Mouse (Mus musculus): ENCODE measurements around the gene Arxes1. TPM values are rescaled to one million over a fixed set of nuclear protein-coding genes. Genes with fewer than 3 reads are reported as not detected.
A peak's percentile ranks its signal among the peaks of the same experiment; 100 is the strongest.
"Not testable (repeated sequence)": the region's sequence is repeated elsewhere in the genome, so short reads cannot be mapped to it uniquely, and the experiment has no call there.

The Arxes1 gene
- polyA plus RNA-seq (2016; fragmentation: Nextera tagmentation; extraction: Ambion mirVana), result 55.4 and 61.5 TPM in 2 replicates

DNA sequence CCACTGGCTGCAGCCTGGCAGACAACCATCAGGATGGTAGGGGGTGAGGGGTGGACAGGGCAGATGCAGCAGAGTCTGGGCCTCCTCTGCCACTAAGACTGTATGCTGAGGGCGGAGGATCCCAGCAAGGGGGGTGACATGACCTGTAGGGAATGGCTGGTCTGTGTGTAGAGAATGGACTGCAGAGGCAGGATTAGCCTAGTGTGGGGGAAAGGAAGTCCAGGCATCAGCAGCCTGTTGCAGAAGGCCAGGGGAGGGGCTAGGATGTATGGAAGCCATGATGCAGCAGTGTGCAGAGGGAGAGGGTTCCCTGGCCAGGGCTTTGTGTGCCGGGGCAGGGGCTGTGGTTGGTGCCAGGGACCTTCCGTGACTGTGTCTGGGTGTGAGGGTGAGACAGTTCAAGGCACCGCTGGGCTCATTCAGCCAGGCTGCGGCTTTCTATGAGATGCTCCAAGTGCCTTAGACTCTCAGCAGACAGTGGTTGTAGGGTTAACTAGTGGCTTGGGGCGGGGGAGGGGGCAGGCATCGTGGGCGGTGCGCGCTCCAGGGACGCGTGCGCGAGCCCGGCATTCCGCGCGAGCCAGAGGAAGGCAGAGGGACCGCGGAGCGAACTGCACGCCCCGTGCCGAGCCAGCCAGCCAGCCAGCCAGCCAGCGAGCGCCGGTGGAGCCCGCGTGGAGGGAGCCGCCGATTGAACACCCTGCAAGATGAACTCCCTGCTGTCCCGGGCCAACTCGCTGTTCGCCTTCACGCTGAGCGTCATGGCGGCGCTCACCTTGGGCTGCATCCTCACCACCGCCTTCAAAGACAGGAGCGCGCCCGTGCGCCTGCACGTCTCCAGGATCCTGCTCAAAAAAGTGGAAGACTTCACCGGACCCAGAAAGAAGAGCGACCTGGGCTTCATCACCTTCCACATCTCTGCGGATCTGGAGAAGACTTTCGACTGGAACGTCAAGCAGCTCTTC, at the start of gene Arxes1:
TSS of gene Arxes1 (plus strand) at position 569 of the 965 bp plus-strand sequence.
- H3K4me2 ChIP-seq (replicated peaks), result peak within 1 kb of the TSS; percentile 44
- WGBS, result 17% methylated on average over 1 of the region's 49 CpGs
- H3K27ac ChIP-seq; H3K36me3 ChIP-seq; H3K9ac ChIP-seq; H3K9me3 ChIP-seq (replicated peaks); H3K4me1 ChIP-seq; H3K27me3 ChIP-seq: not testable (repeated sequence)
- H3K4me3 ChIP-seq, result peak within 1 kb of the TSS; percentile 22
- peak; percentile 95 for ATAC-seq (ENCODE audit: low FRiP score)

DNA sequence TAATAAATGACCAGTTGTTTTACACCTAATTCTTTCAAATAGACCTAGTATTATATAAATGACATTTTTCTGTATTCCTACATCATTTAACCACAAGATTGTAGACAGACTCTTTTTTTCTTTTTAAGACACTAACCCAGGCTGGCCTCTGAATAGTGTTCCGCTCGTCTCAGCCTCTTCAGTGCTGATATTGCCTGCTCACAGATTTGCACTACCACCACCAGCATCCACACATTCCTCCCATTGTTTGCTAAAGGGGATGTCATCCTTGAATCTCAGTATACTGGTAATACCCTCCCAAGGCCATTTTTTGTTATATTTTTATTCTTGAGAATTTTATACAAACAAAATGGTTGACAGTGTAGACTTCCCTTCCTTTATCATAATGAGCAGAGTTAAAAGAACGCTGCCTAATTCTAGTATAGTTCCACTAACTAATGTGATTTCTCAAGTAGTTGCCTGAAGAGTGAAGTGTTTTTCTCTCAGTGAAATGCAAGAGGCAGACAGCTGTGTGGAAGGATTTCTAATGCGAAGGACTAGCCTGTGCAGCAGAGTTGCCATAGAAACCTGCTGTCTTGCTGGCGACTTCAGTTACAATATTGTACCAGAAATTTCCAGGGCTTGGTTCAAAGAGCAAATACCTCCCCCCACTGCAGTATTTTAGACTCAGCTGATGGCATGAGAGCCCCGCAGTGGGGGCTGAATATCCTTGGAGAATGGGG, 48.5 kb upstream of the Arxes1 start:
- WGBS, result 56% methylated on average over 6 of the region's 6 CpGs
- H3K9me3 ChIP-seq (replicated peaks), result no peaks in the 10 kb centered on the region
- H3K9ac ChIP-seq, result no peak overlapping the region
- no peak overlapping the region for H3K4me3 ChIP-seq
- H3K4me2 ChIP-seq (replicated peaks), result no peak overlapping the region
- no peak overlapping the region for H3K27ac ChIP-seq
- H3K27me3 ChIP-seq, result no peaks in the 10 kb centered on the region
- no peaks in the 10 kb centered on the region for H3K4me1 ChIP-seq
- no peaks in the 10 kb centered on the region for H3K36me3 ChIP-seq
- ATAC-seq (ENCODE audit: low FRiP score), result no peak

DNA sequence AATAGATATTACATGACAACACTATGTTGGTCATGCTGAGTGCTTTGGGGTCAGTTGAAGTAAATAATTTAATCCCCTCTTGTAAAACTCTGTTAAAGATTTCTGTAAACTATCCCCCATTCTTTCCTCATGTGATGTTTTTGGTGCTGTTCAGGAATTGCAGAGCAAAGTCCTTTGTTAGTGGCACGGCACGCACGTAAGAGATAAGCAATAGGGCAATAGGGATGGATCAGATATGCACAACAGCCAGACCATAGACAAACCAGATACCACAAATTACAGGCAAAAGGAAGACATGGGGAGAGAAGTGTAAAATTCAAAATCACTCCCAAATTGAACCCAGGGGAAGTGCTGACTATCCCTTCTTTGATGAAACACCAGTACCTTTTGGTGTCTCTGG, 46.9 kb upstream of the Arxes1 start:
- H3K9ac ChIP-seq, result no peak overlapping the region
- WGBS, result 95% methylated on average over 3 of the region's 3 CpGs
- H3K4me1 ChIP-seq, result no peaks in the 10 kb centered on the region
- H3K36me3 ChIP-seq, result no peaks in the 10 kb centered on the region
- H3K27me3 ChIP-seq, result no peaks in the 10 kb centered on the region
- no peak for ATAC-seq (ENCODE audit: low FRiP score)
- H3K4me2 ChIP-seq (replicated peaks), result no peak overlapping the region
- no peak overlapping the region for H3K27ac ChIP-seq
- H3K9me3 ChIP-seq (replicated peaks), result no peaks in the 10 kb centered on the region
- H3K4me3 ChIP-seq, result no peak overlapping the region

DNA sequence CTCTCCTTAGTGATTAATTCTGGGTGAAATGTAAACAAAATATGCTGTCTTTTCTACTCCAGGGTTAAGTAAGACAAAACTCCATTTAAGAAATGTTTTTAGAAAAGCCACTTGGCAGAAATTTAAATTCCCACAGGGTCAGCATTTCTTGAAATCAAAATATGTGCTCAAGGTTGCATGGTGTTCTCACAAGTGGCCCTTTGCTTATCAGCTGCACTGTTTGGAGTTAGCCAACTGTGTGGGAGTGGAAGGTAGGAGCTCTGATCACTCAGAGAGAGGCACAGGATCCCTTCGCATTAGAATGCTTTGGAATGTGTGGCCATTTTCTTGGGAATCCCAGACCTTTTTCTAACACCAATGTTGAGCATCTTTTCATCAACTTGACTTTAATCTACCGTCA, 42.5 kb upstream of the Arxes1 start:
- no peak overlapping the region for H3K4me3 ChIP-seq
- H3K9ac ChIP-seq, result no peak overlapping the region
- no peaks in the 10 kb centered on the region for H3K9me3 ChIP-seq (replicated peaks)
- no peak overlapping the region for H3K27ac ChIP-seq
- H3K36me3 ChIP-seq, result no peaks in the 10 kb centered on the region
- WGBS, result 75% methylated on average over 2 of the region's 2 CpGs
- ATAC-seq (ENCODE audit: low FRiP score), result no peak
- no peaks in the 10 kb centered on the region for H3K4me1 ChIP-seq
- H3K4me2 ChIP-seq (replicated peaks), result no peak overlapping the region
- no peaks in the 10 kb centered on the region for H3K27me3 ChIP-seq

DNA sequence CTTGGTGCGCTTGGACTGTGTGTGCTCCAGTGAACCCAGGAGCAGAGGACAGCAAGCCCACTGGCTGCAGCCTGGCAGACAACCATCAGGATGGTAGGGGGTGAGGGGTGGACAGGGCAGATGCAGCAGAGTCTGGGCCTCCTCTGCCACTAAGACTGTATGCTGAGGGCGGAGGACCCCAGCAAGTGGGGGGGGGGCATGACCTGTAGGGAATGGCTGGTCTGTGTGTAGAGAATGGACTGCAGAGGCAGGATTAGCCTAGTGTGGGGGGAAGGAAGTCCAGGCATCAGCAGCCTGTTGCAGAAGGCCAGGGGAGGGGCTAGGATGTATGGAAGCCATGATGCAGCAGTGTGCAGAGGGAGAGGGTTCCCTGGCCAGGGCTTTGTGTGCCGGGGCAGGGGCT, 40.0 kb upstream of the Arxes1 start:
- not testable (repeated sequence) for H3K36me3 ChIP-seq; H3K27ac ChIP-seq; H3K9me3 ChIP-seq (replicated peaks); H3K9ac ChIP-seq; H3K4me3 ChIP-seq; H3K4me1 ChIP-seq; H3K27me3 ChIP-seq
- 0 out of 2 replicates have a peak overlapping the region, but pooled peaks have one; percentile 17 for H3K4me2 ChIP-seq (replicated peaks)
- peak; percentile 96 for ATAC-seq (ENCODE audit: low FRiP score)
- 31% methylated on average over 2 of the region's 3 CpGs for WGBS

DNA sequence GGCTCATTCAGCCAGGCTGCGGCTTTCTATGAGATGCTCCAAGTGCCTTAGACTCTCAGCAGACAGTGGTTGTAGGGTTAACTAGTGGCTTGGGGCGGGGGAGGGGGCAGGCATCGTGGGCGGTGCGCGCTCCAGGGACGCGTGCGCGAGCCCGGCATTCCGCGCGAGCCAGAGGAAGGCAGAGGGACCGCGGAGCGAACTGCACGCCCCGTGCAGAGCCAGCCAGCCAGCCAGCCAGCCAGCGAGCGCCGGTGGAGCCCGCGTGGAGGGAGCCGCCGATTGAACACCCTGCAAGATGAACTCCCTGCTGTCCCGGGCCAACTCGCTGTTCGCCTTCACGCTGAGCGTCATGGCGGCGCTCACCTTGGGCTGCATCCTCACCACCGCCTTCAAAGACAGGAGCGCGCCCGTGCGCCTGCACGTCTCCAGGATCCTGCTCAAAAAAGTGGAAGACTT, 39.5 kb upstream of the Arxes1 start, which contains the start of gene Arxes2:
TSS of gene Arxes2 (plus strand) at position 161 of the 456 bp plus-strand sequence.
- WGBS, result 28% methylated on average over 10 of the region's 39 CpGs
- H3K9me3 ChIP-seq (replicated peaks); H3K27me3 ChIP-seq; H3K4me1 ChIP-seq; H3K27ac ChIP-seq; H3K36me3 ChIP-seq; H3K9ac ChIP-seq: not testable (repeated sequence)
- peak within 1 kb of the TSS; percentile 31 for H3K4me3 ChIP-seq
- ATAC-seq (ENCODE audit: low FRiP score), result peak; percentile 93
- H3K4me2 ChIP-seq (replicated peaks), result peak within 1 kb of the TSS; percentile 47

DNA sequence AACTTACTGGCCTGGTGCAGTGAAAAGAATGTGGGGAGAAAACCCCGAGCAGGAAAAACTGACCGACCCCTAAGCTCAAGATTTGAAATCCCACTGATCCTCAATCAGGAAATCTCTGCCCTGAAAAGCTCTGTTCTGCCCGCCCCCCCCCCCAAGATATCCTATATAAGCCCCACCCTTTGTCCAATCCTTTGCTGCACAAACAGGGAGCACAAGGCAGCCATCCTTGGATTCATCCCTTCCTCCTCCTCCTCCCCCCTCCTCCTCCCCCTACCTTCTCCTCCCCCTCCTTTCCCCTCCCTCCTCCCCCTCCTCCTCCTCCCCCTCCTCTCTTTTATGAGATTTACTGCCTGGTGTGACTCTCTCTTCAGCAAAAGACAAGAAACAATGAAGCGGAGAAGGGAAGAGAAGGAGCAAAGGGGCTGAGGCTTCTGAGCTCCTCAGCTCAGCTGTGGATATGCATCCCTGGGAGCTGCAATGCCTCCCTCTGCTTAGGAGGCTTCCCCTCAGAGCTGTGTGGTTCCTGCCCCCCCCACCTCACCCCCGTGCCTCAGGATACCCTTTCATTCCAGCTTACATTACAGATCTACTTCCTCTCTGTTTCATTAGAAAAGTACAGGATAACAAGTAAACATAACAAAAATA, 25.8 kb upstream of the Arxes1 start:
- WGBS, result 33% methylated on average over 4 of the region's 5 CpGs
- Histone ChIP-seq H3K27ac (no peak overlapping the region), H3K9ac (no peak overlapping the region), H3K9me3 (replicated peaks) (no peaks in the 10 kb centered on the region), H3K4me2 (replicated peaks) (no peak overlapping the region), H3K4me1 (no peaks in the 10 kb centered on the region), H3K36me3 (no peaks in the 10 kb centered on the region), H3K27me3 (peaks cover 7% of the 10 kb centered on the region; the same call in 1 of the 2 replicates), H3K4me3 (no peak overlapping the region)
- ATAC-seq (ENCODE audit: low FRiP score), result 0 out of 2 replicates have a peak, but pooled peaks have one; percentile 50

DNA sequence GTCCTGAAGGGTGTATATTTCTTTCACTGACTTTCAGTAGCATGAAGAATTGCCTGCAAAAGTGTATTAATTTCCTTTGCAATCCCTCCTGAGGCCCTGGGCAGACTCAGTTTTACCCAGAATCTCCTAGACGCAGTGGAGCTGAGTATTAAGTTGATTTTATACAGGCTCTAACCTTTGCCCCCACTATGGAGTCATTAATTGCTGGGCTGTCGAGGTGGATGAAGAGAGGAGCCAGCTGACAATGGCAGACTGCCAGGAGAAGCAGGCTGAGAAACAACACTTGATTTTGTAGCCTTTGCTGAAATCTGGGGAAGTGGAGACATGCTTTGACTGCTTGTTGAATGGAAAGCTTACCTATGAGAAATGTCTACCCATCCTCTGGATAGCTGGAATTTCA, 18.8 kb upstream of the Arxes1 start:
- Histone ChIP-seq H3K9ac (no peak overlapping the region), H3K36me3 (no peaks in the 10 kb centered on the region), H3K4me2 (replicated peaks) (no peak overlapping the region), H3K9me3 (replicated peaks) (no peaks in the 10 kb centered on the region), H3K4me3 (no peak overlapping the region), H3K27me3 (peaks cover 3% of the 10 kb centered on the region; the same call in 1 of the 2 replicates), H3K27ac (no peak overlapping the region), H3K4me1 (no peaks in the 10 kb centered on the region)
- WGBS, result 26% methylated on average over 2 of the region's 2 CpGs
- 0 out of 2 replicates have a peak, but pooled peaks have one; percentile 32 for ATAC-seq (ENCODE audit: low FRiP score)

DNA sequence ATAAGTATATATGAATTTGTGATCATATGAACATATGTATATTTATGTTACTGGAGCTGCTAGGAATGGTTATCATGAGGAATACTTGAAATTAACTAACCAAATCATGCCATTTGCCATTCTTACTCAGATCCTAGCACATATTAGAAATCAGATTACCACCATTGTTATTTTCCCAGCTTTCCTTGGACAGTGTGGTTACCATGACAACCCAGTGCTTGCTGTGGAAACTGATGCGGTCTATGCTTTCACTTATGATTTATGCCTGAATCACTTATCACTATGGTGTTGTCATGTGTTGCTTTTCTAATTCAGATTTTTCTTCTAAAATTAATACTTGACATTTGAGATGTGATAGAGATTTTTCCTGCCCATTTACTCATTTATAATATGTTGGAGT, 2.8 kb upstream of the Arxes1 start:
- Histone ChIP-seq H3K27me3 (no peaks in the 10 kb centered on the region), H3K9ac (no peak overlapping the region), H3K4me1 (no peaks in the 10 kb centered on the region), H3K27ac (no peak overlapping the region), H3K4me3 (no peak overlapping the region), H3K36me3 (no peaks in the 10 kb centered on the region), H3K9me3 (replicated peaks) (no peaks in the 10 kb centered on the region), H3K4me2 (replicated peaks) (no peak overlapping the region)
- no peak for ATAC-seq (ENCODE audit: low FRiP score)
- WGBS, result 64% methylated on average over 1 of the region's 1 CpGs

DNA sequence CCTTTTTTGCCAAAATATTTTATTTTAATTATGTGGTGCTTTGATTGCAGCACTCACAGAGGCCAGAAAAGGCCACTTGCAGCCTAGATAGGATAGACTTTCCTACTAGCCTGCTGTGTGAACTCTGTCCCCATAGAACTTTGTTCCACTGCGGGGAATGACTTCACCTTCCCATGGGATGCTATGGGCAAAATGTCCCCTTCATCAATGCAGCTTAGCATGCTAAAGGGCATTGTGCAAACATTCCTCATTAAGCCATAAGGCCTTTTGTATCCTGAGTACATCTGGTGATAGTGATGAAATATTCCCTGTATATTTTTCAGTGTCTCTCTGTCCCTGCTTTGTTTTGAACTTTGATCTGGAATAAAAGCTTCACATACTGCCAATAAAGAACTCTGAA, 10.6 kb downstream of the Arxes1 start:
- no peak overlapping the region for H3K9ac ChIP-seq
- WGBS, result 92% methylated on average over 1 of the region's 1 CpGs
- no peak overlapping the region for H3K27ac ChIP-seq
- H3K36me3 ChIP-seq, result no peaks in the 10 kb centered on the region
- H3K9me3 ChIP-seq (replicated peaks), result no peaks in the 10 kb centered on the region
- no peaks in the 10 kb centered on the region; the same call in 1 of the 2 replicates for H3K27me3 ChIP-seq
- H3K4me2 ChIP-seq (replicated peaks), result no peak overlapping the region
- ATAC-seq (ENCODE audit: low FRiP score), result no peak
- H3K4me1 ChIP-seq, result no peaks in the 10 kb centered on the region
- H3K4me3 ChIP-seq, result no peak overlapping the region

DNA sequence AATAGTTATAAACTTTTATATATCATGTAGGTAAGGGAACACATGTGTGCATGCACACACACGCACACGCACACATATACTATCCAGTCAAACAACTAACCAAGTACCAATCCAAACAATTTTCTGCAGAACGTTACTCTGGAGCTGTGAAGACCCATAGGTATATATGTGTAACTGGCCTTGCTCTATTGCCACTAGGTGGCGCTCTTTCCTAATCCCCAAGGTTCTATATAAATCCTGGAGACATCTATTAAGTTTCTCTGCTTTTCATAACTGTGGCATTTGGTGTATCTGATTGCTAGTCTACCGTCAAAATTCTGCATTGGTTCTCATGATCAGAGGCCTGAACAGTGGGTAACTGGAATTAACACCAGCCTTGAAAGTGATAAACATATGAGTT, 14.4 kb downstream of the Arxes1 start:
- H3K27me3 ChIP-seq, result no peaks in the 10 kb centered on the region; the same call in 1 of the 2 replicates
- H3K4me2 ChIP-seq (replicated peaks), result no peak overlapping the region
- no peak overlapping the region for H3K4me3 ChIP-seq
- no peaks in the 10 kb centered on the region for H3K36me3 ChIP-seq
- H3K4me1 ChIP-seq, result no peaks in the 10 kb centered on the region
- 23% methylated on average over 5 of the region's 5 CpGs for WGBS
- H3K9me3 ChIP-seq (replicated peaks), result no peaks in the 10 kb centered on the region
- no peak overlapping the region for H3K9ac ChIP-seq
- peak; percentile 58; the same call in 1 of the 2 replicates for ATAC-seq (ENCODE audit: low FRiP score)
- no peak overlapping the region for H3K27ac ChIP-seq

DNA sequence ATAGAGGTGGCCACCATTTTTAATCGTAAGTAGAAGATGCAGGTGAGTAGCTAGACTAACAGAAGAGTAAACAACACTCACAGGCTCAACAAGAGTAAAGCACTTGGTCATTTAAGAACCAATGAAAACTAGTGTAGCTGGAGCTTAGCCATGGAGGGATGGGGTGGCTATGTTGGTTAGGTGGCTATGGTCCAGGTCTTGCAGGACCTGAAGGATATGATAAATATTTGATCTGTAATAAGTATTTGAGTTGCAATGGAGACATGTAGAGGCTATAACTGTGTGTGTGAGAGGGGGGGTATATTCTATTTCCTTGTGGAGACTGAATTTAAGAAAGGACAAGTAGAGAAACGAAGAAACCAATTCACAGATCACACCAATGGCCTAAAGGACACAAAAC, 18.1 kb downstream of the Arxes1 start:
- H3K27ac ChIP-seq, result no peak overlapping the region
- WGBS, result 82% methylated on average over 2 of the region's 2 CpGs
- ATAC-seq (ENCODE audit: low FRiP score), result no peak
- no peaks in the 10 kb centered on the region for H3K27me3 ChIP-seq
- no peak overlapping the region for H3K4me3 ChIP-seq
- no peaks in the 10 kb centered on the region for H3K36me3 ChIP-seq
- H3K9ac ChIP-seq, result no peak overlapping the region
- no peaks in the 10 kb centered on the region for H3K9me3 ChIP-seq (replicated peaks)
- no peaks in the 10 kb centered on the region for H3K4me1 ChIP-seq
- no peak overlapping the region for H3K4me2 ChIP-seq (replicated peaks)

Measured in hindbrain, embryonic 12.5 days (tissue).